Mouse (Mus musculus) heart, adult 2 months (tissue): Measurements from ENCODE around the gene Foxp1.

Source experiments
- CTCF ChIP-seq: fragments of 200-600 bp; IDR thresholded peaks from 2 replicates; pipeline ENCODE4 v1.8.1; 2022; ENCODE audit warnings: antibody characterized with exemption, mild to moderate bottlenecking, moderate library complexity
- POLR2A ChIP-seq: fragments of 200-500 bp; IDR thresholded peaks from 2 replicates; pipeline ENCODE4 v1.6.1; 2011; ENCODE audit warnings: mild to moderate bottlenecking, low read depth, low read length, control low read depth; ENCODE audit not compliant: insufficient read depth

DNA sequence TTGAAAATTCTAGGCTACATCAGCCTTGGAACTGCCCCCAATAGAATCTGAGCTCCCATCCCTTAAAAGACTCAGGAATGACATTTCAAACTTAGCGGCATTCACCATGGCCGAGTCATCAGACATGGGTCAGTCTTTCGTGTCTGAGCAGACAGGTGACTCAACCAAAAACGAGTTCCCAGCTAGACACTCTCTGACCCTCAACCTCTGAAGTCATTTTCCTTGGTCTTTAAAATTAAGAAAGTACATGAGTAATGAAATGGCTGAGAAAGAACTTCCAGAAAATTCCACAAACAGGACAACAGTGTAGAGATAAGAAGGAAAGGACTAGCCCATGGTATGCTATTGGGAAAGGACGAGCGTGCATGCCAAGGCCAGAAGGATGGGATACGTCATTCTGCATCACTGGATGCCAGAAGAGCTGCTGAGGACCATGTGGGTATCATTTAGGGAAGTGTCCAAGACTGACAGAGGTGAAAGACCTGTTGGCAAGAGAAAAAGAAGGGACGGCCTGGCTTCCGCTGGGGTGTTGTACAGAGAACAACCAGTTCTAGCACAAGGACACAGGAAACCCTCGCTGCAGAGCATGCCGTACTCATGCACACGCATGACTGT lies 75.6 kb downstream of the Foxp1 start:
- no peak for TF ChIP-seq CTCF
- TF ChIP-seq POLR2A, result no peak
